Mouse (Mus musculus): ENCODE measurements at regions not wholly inside any gene's neighbourhood (a gene's known extent, or its start where the extent isn't known, plus 50 kb on each side); places are given as distances from the start of the nearest gene placed in this dataset.

DNA sequence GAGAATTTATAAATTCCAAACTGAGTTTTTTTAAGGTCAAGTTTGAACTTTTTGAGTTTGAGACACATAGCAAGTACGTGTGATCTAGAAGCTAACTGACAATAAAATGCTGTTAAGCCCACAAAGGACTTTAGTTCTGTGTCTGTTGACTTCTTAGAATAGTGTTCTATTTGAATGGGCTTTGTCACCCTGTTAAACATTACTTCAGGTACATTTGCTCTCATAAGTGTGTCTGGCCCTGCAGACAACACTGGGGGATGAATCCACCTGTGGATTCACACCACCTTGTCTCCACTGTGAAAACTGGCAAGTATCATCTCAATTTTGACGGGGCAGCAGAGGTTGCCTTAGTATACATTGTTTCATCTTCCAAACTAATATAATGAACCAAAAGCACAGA, 70.5 kb upstream of the Tcerg1l start:
- TF ChIP-seq EP300 (IDR thresholded peaks at IDR 0.05; ENCODE audit: low read depth): no peak
- TF ChIP-seq CTCF (IDR thresholded peaks at IDR 0.05; ENCODE audit: low read depth): no peak
